Mouse (Mus musculus): ENCODE results near the gene Abcc6. TPM values are rescaled to one million over a fixed set of nuclear protein-coding genes. Genes with fewer than 3 reads are reported as not detected.
A peak's percentile ranks its signal among the peaks of the same experiment; 100 is the strongest.

Abcc6 gene
- polyA plus RNA-seq, 1 experiment = 2.8 TPM

DNA sequence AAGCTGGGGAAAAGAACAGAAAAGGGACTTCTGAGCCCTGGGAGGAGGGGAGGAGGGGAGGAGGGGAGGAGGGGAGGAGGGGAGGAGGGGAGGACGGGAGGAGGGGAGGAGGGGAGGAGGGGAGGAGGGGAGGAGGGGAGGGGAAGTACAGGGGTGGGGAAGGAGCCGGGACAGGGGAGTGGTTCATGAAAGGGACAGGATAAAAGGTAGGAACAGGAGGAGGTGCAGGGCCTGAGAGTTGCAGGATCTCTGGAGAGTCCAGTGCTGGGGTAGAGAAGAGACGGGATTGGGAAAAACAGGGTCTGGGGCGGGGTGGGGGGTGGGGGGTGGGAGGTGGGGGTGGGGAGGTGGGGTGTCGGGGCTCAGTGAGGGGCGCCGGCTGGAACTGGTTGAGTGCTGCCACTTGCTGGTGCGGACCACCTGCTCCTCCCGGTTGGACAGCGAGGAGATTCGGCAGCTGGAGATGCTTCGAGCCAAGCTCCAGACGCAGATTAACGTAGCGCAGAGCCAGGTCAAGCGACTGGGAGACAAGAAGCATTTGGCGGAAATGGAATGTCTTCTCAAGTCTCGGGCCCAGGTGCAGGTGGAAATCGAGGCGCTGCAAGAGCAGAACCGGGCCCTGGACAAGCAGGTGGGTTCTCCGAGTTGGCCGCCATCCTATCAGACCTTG, 101.3 kb downstream of the Abcc6 start:
- H3K27ac ChIP-seq (ENCODE audit: insufficient read depth, low read length) = no peak overlapping the region
- 10% methylated on average over 22 of the region's 23 CpGs for WGBS
- H3K4me3 ChIP-seq (replicated peaks; ENCODE audit: insufficient read depth, low read depth, low read length) = no peak overlapping the region
- no peak for DNase-seq
- TF ChIP-seq CTCF (IDR thresholded peaks at IDR 0.05; ENCODE audit: borderline replicate concordance, insufficient read depth, low read depth, low read length) (no peak), POLR2A (IDR thresholded peaks at IDR 0.05; ENCODE audit: borderline replicate concordance, insufficient read depth, low read length) (no peak)
- H3K4me1 ChIP-seq (ENCODE audit: control insufficient read depth, insufficient read depth, low read length) = 0 out of 2 replicates have a peak, but pooled peaks cover 3% of the 10 kb centered on the region
- no peaks in the 10 kb centered on the region for H3K27me3 ChIP-seq (ENCODE audit: control insufficient read depth, insufficient read depth, low read length)

DNA sequence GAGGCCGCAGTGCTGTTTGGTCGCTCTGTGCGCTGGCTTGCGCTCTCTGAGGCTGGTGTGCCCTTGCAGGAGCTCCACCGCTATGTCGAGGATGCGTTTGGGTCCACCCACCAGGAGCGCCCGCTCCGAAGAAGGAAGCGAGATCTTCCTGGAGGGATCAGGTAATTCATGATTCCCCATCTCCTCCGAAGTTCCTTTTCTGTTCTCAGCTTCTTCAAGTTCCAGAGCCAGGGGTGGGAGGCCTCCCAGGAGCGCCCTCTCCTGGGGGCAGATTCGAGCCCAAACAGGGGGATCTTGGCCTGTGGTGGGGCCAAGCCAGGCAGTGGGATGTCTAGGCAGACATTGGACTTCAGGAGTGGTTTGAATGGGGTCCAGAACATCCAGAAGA, 105.7 kb downstream of the Abcc6 start:
- TF ChIP-seq CTCF (IDR thresholded peaks at IDR 0.05; ENCODE audit: borderline replicate concordance, insufficient read depth, low read depth, low read length) (no peak), POLR2A (IDR thresholded peaks at IDR 0.05; ENCODE audit: borderline replicate concordance, insufficient read depth, low read length) (no peak)

GRCm38 (mm10) chr7:45923762-45924428, 106.2 kb downstream of the Abcc6 start, which contains the start of gene Ccdc114:
Gene Ccdc114, plus strand, starts transcription at chr7:45924072.
- peak within 1 kb of the TSS; percentile 54; the same call in 1 of the 2 replicates for H3K27ac ChIP-seq (ENCODE audit: insufficient read depth, low read length)
- H3K4me3 ChIP-seq (replicated peaks; ENCODE audit: insufficient read depth, low read depth, low read length) = peak within 1 kb of the TSS; percentile 90
- TF ChIP-seq CTCF (IDR thresholded peaks at IDR 0.05; ENCODE audit: borderline replicate concordance, insufficient read depth, low read depth, low read length) (no peak), POLR2A (IDR thresholded peaks at IDR 0.05; ENCODE audit: borderline replicate concordance, insufficient read depth, low read length) (no peak)
- peak; percentile 32 to 34 for DNase-seq
- no peaks in the 10 kb centered on the region for H3K27me3 ChIP-seq (ENCODE audit: control insufficient read depth, insufficient read depth, low read length)
- WGBS = 16% methylated on average over 24 of the region's 24 CpGs
- H3K4me1 ChIP-seq (ENCODE audit: control insufficient read depth, insufficient read depth, low read length) = 0 out of 2 replicates have a peak, but pooled peaks cover 1% of the 10 kb centered on the region

More for the DNA sequence above, 105.7 kb downstream of the Abcc6 start:
- no peak overlapping the region for H3K4me3 ChIP-seq (replicated peaks; ENCODE audit: insufficient read depth, low read depth, low read length)
- no peak overlapping the region for H3K27ac ChIP-seq (ENCODE audit: insufficient read depth, low read length)
- 0 out of 2 replicates have a peak, but pooled peaks cover 3% of the 10 kb centered on the region for H3K4me1 ChIP-seq (ENCODE audit: control insufficient read depth, insufficient read depth, low read length)
- H3K27me3 ChIP-seq (ENCODE audit: control insufficient read depth, insufficient read depth, low read length) = no peaks in the 10 kb centered on the region
- 38% methylated on average over 14 of the region's 14 CpGs for WGBS
- no peak for DNase-seq

DNA sequence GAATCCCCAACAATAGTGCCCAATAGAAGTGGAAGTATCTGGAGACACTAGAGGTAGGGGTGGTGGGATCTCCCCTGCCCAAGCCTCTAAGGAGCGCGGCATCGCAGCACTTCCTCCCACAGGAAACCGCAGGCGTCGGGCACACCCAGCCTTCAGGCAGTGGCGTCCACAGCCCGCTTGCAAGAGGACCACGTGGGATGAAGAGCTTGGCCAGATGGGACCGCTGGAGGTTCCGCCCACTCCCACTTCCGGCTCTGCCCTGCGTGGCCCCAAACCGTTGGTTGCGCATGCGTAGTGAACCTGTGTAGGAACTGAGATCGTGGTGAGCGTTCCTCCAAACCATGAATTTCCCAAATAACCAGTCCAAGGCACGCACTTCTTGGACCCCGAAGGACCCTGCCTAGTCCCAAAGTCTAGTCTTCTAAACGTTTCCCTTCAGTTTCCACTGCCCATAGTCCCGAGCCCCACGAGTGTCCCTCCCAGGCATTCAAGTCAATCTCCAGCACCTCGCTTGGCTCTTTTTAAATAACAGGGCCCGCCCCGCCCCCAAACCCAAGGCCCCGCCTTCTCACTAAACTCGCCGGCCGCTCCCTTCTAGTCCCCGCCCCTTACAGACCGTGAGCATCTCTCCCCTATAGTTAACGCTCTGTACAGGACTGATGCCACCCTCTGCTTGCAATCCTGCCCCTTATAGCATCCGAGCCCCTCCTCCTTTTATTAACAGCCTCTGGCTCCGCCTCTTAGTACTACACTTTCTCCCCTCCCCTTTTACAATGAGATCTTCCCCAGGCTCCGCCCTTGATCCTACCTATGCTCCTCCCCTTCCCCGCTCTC, 107.0 kb downstream of the Abcc6 start:
- DNase-seq = peak; percentile 84 to 85
- peak overlapping the region; percentile 54; the same call in 1 of the 2 replicates for H3K27ac ChIP-seq (ENCODE audit: insufficient read depth, low read length)
- WGBS = 2% methylated on average over 37 of the region's 37 CpGs
- no peaks in the 10 kb centered on the region for H3K4me1 ChIP-seq (ENCODE audit: control insufficient read depth, insufficient read depth, low read length)
- TF ChIP-seq POLR2A (IDR thresholded peaks at IDR 0.05; ENCODE audit: borderline replicate concordance, insufficient read depth, low read length) (peak; percentile 58; the same call in 1 of the 2 replicates), CTCF (IDR thresholded peaks at IDR 0.05; ENCODE audit: borderline replicate concordance, insufficient read depth, low read depth, low read length) (no peak)
- no peaks in the 10 kb centered on the region for H3K27me3 ChIP-seq (ENCODE audit: control insufficient read depth, insufficient read depth, low read length)
- H3K4me3 ChIP-seq (replicated peaks; ENCODE audit: insufficient read depth, low read depth, low read length) = peak overlapping the region; percentile 90

DNA sequence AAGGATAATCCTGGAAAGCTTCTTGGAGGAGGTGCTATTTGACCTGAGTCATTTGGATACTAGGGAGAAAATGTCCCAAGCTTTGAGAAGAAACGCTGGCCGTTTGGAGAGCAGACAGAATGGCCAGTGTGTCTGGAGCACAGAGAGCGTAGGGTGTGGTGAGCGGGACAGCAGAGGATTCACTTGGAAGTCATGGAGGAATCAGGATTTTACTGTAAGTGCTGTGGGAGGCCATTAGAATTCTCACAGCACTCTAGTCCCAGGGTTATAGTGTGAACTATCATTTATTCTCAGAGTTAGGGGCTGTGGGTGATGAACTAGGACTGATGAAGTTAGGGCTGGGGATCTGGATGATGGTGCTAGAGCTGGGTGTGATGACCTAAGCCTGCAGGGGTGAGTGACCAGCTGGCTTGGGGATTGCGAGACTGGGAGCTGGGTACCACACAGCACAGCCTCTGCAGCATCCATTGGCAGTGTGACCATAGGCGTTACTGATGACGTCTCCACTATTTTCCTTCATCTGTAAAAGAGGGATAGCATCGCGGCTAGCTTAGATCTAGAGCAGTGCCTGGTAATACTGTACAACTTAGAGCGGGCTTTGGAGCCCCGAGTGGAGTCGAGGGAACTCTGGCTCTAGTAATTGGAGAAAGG, 108.0 kb downstream of the Abcc6 start:
- Histone ChIP-seq H3K27ac (ENCODE audit: insufficient read depth, low read length) (no peak overlapping the region), H3K4me1 (ENCODE audit: control insufficient read depth, insufficient read depth, low read length) (no peaks in the 10 kb centered on the region), H3K27me3 (ENCODE audit: control insufficient read depth, insufficient read depth, low read length) (no peaks in the 10 kb centered on the region), H3K4me3 (replicated peaks; ENCODE audit: insufficient read depth, low read depth, low read length) (no peak overlapping the region)
- no peak for TF ChIP-seq CTCF (IDR thresholded peaks at IDR 0.05; ENCODE audit: borderline replicate concordance, insufficient read depth, low read depth, low read length)
- no peak for TF ChIP-seq POLR2A (IDR thresholded peaks at IDR 0.05; ENCODE audit: borderline replicate concordance, insufficient read depth, low read length)
- no peak for DNase-seq
- 82% methylated on average over 12 of the region's 12 CpGs for WGBS

- no peaks in the 10 kb centered on the region for H3K4me1 ChIP-seq (ENCODE audit: control insufficient read depth, insufficient read depth, low read length)
These were observed 108.9 kb downstream of the Abcc6 start, which contains the start of gene Emp3 for GRCm38 (mm10) chr7:45921242-45921621. Gene Emp3, minus strand, starts transcription at chr7:45921404.

DNA sequence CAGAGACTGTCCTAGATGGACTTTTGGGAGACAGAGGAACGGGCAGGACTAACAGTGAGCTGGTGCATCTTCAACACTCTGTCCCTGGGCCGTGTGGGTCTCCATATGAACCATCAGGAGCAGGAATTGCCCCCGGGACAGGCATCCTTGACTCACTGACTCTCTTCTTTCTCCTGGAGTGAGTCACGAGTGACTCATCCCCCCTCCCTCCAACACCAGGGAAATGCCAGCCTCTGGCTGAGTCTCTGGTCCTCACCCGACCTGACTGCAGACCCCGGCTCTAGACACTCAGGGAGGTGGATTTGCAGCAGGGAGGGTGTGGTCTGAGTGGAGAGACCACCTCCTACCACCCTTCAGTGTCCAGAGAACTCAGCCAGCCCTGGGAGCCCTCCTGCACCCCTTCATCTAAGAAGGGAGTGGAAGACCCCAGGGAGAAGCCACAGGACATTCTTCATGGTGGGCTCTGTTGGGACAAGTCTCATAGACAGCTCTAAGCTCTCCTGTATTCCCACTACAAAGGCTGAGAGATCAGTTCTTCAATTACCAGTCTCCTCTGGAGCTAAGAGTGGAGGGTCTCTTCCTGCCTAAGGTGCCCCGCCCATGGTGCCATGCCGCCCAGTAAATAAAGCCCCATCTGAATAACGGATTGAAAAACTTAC, 109.4 kb downstream of the Abcc6 start:
- 47% methylated on average over 9 of the region's 9 CpGs for WGBS
- Histone ChIP-seq H3K27me3 (ENCODE audit: control insufficient read depth, insufficient read depth, low read length) (no peaks in the 10 kb centered on the region), H3K4me1 (ENCODE audit: control insufficient read depth, insufficient read depth, low read length) (no peaks in the 10 kb centered on the region), H3K27ac (ENCODE audit: insufficient read depth, low read length) (no peak overlapping the region), H3K4me3 (replicated peaks; ENCODE audit: insufficient read depth, low read depth, low read length) (no peak overlapping the region)
- no peak for DNase-seq
- TF ChIP-seq POLR2A (IDR thresholded peaks at IDR 0.05; ENCODE audit: borderline replicate concordance, insufficient read depth, low read length) (no peak), CTCF (IDR thresholded peaks at IDR 0.05; ENCODE audit: borderline replicate concordance, insufficient read depth, low read depth, low read length) (no peak)

More at GRCm38 (mm10) chr7:45921242-45921621, 108.9 kb downstream of the Abcc6 start, which contains the start of gene Emp3:
- no peak for DNase-seq
- Histone ChIP-seq H3K27me3 (ENCODE audit: control insufficient read depth, insufficient read depth, low read length) (no peaks in the 10 kb centered on the region), H3K27ac (ENCODE audit: insufficient read depth, low read length) (no peak within 1 kb of the TSS), H3K4me3 (replicated peaks; ENCODE audit: insufficient read depth, low read depth, low read length) (no peak within 1 kb of the TSS)
- 47% methylated on average over 9 of the region's 9 CpGs for WGBS
- no peak for TF ChIP-seq POLR2A (IDR thresholded peaks at IDR 0.05; ENCODE audit: borderline replicate concordance, insufficient read depth, low read length)
